Mouse (Mus musculus) midbrain, embryonic 11.5 days (tissue): ENCODE data around the gene Sdc4. TPM values are rescaled to one million over a fixed set of nuclear protein-coding genes. Genes with fewer than 3 reads are reported as not detected.
A peak's percentile ranks its signal among the peaks of the same experiment; 100 is the strongest.

ENCODE experiments used
- ATAC-seq: fragments of 200-750 bp; cut with Nextera tagmentation; 2 replicates; pipeline ENCODE4 v1.8.0; 2017; ENCODE audit warnings: moderate TSS enrichment, moderate library complexity; ENCODE audit not compliant: low FRiP score
- DNase-seq: peaks from one replicate; pipeline ENCODE4 v3.0.0; 2015; ENCODE audit warnings: low spot score; ENCODE audit errors: missing footprints
- H3K27ac ChIP-seq: fragments of 300-500 bp; sonication (generic); 2 replicates; pipeline ENCODE4 v1.5.1; 2014; ENCODE audit warnings: low read depth, low read length
- H3K27me3 ChIP-seq: fragments of 300-500 bp; sonication (generic); 2 replicates; pipeline ENCODE4 v1.6.1; 2014; ENCODE audit warnings: mild to moderate bottlenecking, low read length, moderate library complexity, mixed read lengths; ENCODE audit not compliant: control insufficient read depth, insufficient read depth
- H3K36me3 ChIP-seq: fragments of 300-500 bp; sonication (generic); 2 replicates; pipeline ENCODE4 v1.6.1; 2014; ENCODE audit warnings: mild to moderate bottlenecking, low read length, moderate library complexity, mixed read lengths; ENCODE audit not compliant: control insufficient read depth, insufficient read depth
- H3K4me1 ChIP-seq: fragments of 300-500 bp; sonication (generic); 2 replicates; pipeline ENCODE4 v1.6.1; 2014; ENCODE audit warnings: low read length; ENCODE audit not compliant: control insufficient read depth, insufficient read depth
- H3K4me2 ChIP-seq: fragments of 300-500 bp; sonication (generic); 2 replicates; pipeline ENCODE4 v1.6.1; 2014; ENCODE audit warnings: mild to moderate bottlenecking, moderate library complexity
- H3K4me3 ChIP-seq: fragments of 300-500 bp; sonication (generic); 2 replicates; pipeline ENCODE4 v1.5.1; 2014; ENCODE audit warnings: low read depth, low read length
- H3K9ac ChIP-seq: fragments of 300-500 bp; sonication (generic); 2 replicates; pipeline ENCODE4 v1.6.1; 2014; ENCODE audit warnings: low read length
- H3K9me3 ChIP-seq: fragments of 300-500 bp; sonication (generic); 2 replicates; pipeline ENCODE4 v1.6.1; 2016; ENCODE audit warnings: low read length; ENCODE audit not compliant: control insufficient read depth
- WGBS: fragments of 180-500 bp; shearing (Covaris S2); extraction: QIAGEN DNeasy Blood & Tissue Kit; methylation state at CpG from one replicate; pipeline ENCODE4 v1.1.7; 2014; 5-methylcytosine and 5-hydroxymethylcytosine counted together
- polyA plus RNA-seq: library from polyadenylated mRNA; unstranded; fragments of >200 nt; fragmentation: Nextera tagmentation; extraction: Ambion mirVana; gene quantifications from 2 replicates; pipeline ENCODE4 v1.2.1, GENCODE M21; 2014

Sdc4 gene
- polyA plus RNA-seq, 1 experiment from 2014 or later: 9.7 TPM

- H3K27me3 ChIP-seq: peaks cover 9% of the 10 kb centered on the region
- H3K9ac ChIP-seq: peak overlapping the region; percentile 77
- 1% methylated on average over 25 of the region's 26 CpGs for WGBS
- H3K4me2 ChIP-seq: peak overlapping the region; percentile 87
- peaks cover 15% of the 10 kb centered on the region for H3K4me1 ChIP-seq
- H3K9me3 ChIP-seq: no peaks in the 10 kb centered on the region
- H3K27ac ChIP-seq: no peak overlapping the region
- no peaks in the 10 kb centered on the region for H3K36me3 ChIP-seq
- peak; percentile 98 for DNase-seq
- H3K4me3 ChIP-seq: peak overlapping the region; percentile 50
- ATAC-seq: peak; percentile 95
Measured at GRCm38 (mm10) chr2:164443051-164443437, 643 bp downstream of the Sdc4 start.

DNA sequence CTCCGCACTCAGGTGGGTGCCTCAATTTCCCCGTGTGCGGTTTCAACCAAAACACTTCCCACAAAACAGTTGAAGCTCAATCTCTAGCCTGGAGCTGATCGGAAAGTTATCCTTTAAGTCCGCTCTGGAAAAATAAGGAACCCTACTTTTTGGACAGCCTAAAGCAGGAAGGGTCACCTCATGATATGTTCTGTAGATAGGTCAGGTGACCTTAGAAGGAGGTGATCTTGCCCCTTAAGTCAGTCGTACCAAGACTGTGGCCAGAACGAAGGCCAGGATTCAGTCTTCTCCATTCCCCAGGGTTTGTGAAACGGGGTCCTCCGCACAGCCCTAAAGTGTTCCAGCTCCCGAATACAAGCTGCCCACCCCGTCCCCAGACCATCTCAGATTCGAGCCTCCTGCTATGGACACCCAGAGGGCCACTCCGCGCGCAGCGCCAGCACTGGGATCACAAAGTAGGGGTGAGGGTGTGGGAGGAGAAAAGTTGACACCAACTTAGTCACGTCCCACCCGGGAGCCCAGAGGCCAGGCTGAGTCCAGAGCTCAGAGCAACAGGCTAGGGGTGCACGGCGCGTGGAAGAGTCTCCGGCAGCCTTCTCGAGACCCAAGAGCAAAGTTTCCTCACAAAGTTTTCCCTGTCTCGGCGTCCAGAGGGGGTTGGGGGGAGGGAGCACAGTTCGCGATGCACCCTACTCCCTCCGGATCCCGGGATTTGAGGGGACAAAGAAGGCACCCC lies 1.2 kb downstream of the Sdc4 start:
- ATAC-seq (peak; percentile 70), DNase-seq (peak; percentile 91)
- peak overlapping the region; percentile 77 for H3K9ac ChIP-seq
- H3K27ac ChIP-seq: no peak overlapping the region
- H3K9me3 ChIP-seq: no peaks in the 10 kb centered on the region
- 2% methylated on average over 29 of the region's 29 CpGs for WGBS
- peaks cover 15% of the 10 kb centered on the region for H3K4me1 ChIP-seq
- peak overlapping the region; percentile 50 for H3K4me3 ChIP-seq
- H3K4me2 ChIP-seq: peak overlapping the region; percentile 87
- no peaks in the 10 kb centered on the region for H3K36me3 ChIP-seq
- H3K27me3 ChIP-seq: peaks cover 9% of the 10 kb centered on the region

- 30% methylated on average over 7 of the region's 7 CpGs for WGBS
- Histone ChIP-seq H3K4me3 (no peak overlapping the region), H3K4me2 (peak overlapping the region; percentile 87), H3K9me3 (no peaks in the 10 kb centered on the region), H3K9ac (no peak overlapping the region; the same call in 1 of the 2 replicates), H3K27me3 (peaks cover 9% of the 10 kb centered on the region), H3K4me1 (peaks cover 15% of the 10 kb centered on the region), H3K36me3 (no peaks in the 10 kb centered on the region), H3K27ac (no peak overlapping the region)
- DNase-seq (no peak), ATAC-seq (no peak)
Measured at GRCm38 (mm10) chr2:164441731-164442130, 2.0 kb downstream of the Sdc4 start.

GRCm38 (mm10) chr2:164441155-164441554 lies 2.5 kb downstream of the Sdc4 start:
- H3K4me1 ChIP-seq: peaks cover 15% of the 10 kb centered on the region
- peaks cover 9% of the 10 kb centered on the region for H3K27me3 ChIP-seq
- no peaks in the 10 kb centered on the region for H3K36me3 ChIP-seq
- H3K4me3 ChIP-seq: no peak overlapping the region
- peak overlapping the region; percentile 20; the same call in 1 of the 2 replicates for H3K9ac ChIP-seq
- no peaks in the 10 kb centered on the region for H3K9me3 ChIP-seq
- ATAC-seq (no peak), DNase-seq (no peak)
- no peak overlapping the region; the same call in 1 of the 2 replicates for H3K4me2 ChIP-seq
- 42% methylated on average over 8 of the region's 8 CpGs for WGBS
- H3K27ac ChIP-seq: no peak overlapping the region

DNA sequence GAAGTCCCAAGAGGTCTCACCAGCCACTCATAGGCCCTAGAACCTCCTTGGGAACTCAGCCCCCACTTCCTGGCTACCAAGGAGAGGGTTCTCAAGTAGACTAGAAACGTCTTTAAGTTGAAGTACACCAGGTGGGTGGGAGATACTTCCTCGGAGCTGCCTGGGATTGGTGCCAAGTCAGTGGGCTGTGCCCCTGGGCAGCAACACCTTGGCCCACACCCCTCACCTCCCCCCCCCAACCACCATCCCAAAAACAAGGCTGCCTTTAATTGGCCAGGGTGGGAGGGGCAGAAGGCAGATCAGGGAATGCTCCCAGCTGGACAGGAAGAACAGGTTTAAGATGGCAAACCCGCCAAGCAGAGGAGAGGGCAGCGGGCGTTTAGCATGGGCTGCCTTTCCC lies 3.4 kb downstream of the Sdc4 start:
- no peaks in the 10 kb centered on the region for H3K9me3 ChIP-seq
- peaks cover 9% of the 10 kb centered on the region for H3K27me3 ChIP-seq
- no peak overlapping the region for H3K9ac ChIP-seq
- no peak overlapping the region for H3K4me3 ChIP-seq
- ATAC-seq (no peak), DNase-seq (no peak)
- no peak overlapping the region for H3K27ac ChIP-seq
- WGBS: 84% methylated on average over 5 of the region's 5 CpGs
- no peak overlapping the region for H3K4me2 ChIP-seq
- peaks cover 15% of the 10 kb centered on the region for H3K4me1 ChIP-seq
- H3K36me3 ChIP-seq: no peaks in the 10 kb centered on the region

DNA sequence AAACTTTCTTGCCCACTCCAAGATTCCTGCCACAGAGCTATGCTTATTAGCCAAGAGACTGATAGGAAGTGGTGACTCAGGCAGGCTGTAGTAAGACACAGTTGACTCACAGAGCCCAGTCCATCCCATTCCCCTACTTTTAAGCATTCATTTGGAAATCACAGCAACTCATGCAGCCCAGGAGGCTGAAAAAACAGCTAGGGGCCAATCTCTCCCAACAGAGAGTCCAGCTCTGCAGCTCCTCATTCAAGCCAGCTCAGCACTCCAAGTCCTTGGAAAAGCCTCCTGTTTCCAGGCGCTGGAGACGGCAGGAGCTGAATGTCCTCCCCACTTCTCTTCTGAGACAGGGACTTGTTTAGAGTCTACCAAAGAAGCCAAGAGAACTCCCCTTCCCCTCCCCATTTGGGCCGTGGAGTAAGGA lies 4.7 kb downstream of the Sdc4 start:
- H3K4me2 ChIP-seq: no peak overlapping the region
- peaks cover 15% of the 10 kb centered on the region for H3K4me1 ChIP-seq
- no peak for DNase-seq
- no peak overlapping the region for H3K4me3 ChIP-seq
- WGBS: 68% methylated on average over 3 of the region's 3 CpGs
- no peak for ATAC-seq
- H3K27me3 ChIP-seq: peaks cover 9% of the 10 kb centered on the region
- H3K9me3 ChIP-seq: no peaks in the 10 kb centered on the region
- no peak overlapping the region for H3K9ac ChIP-seq
- no peaks in the 10 kb centered on the region for H3K36me3 ChIP-seq
- no peak overlapping the region for H3K27ac ChIP-seq

- Histone ChIP-seq H3K9ac (no peak overlapping the region), H3K4me3 (no peak overlapping the region), H3K4me1 (peaks cover 11% of the 10 kb centered on the region), H3K27ac (no peak overlapping the region), H3K27me3 (peaks cover 6% of the 10 kb centered on the region), H3K9me3 (no peaks in the 10 kb centered on the region), H3K4me2 (no peak overlapping the region), H3K36me3 (no peaks in the 10 kb centered on the region)
- DNase-seq (no peak), ATAC-seq (no peak)
- 71% methylated on average over 8 of the region's 8 CpGs for WGBS
Measured at GRCm38 (mm10) chr2:164438257-164438656, 5.4 kb downstream of the Sdc4 start.

- H3K36me3 ChIP-seq: no peaks in the 10 kb centered on the region
- H3K4me1 ChIP-seq: peaks cover 11% of the 10 kb centered on the region
- H3K4me3 ChIP-seq: no peak overlapping the region
- H3K4me2 ChIP-seq: no peak overlapping the region
- H3K27me3 ChIP-seq: peaks cover 6% of the 10 kb centered on the region
- no peak overlapping the region for H3K27ac ChIP-seq
- ATAC-seq: no peak
- DNase-seq: peak; percentile 69
- no peak overlapping the region for H3K9ac ChIP-seq
- 79% methylated on average over 6 of the region's 6 CpGs for WGBS
- H3K9me3 ChIP-seq: no peaks in the 10 kb centered on the region
Measured at GRCm38 (mm10) chr2:164437710-164438109, 6.0 kb downstream of the Sdc4 start.

GRCm38 (mm10) chr2:164436961-164437360 lies 6.7 kb downstream of the Sdc4 start:
- WGBS: 55% methylated on average over 3 of the region's 3 CpGs
- Histone ChIP-seq H3K27ac (no peak overlapping the region), H3K9me3 (no peaks in the 10 kb centered on the region), H3K9ac (0 out of 2 replicates have a peak overlapping the region, but pooled peaks have one; percentile 4), H3K36me3 (no peaks in the 10 kb centered on the region), H3K4me2 (no peak overlapping the region), H3K4me1 (peaks cover 10% of the 10 kb centered on the region), H3K4me3 (no peak overlapping the region), H3K27me3 (peaks cover 6% of the 10 kb centered on the region)
- DNase-seq: no peak
- no peak for ATAC-seq
